Mouse (Mus musculus) urinary bladder, postnatal 10 days (tissue): ENCODE measurements around the gene Wdr17.
"Not testable (repeated sequence)": the region's sequence is repeated elsewhere in the genome, so short reads cannot be mapped to it uniquely, and the experiment has no call there.

Experiments
- DNase-seq: peaks from one replicate; pipeline ENCODE4 v3.0.0; 2022; ENCODE audit warnings: low spot score

The Wdr17 gene

DNA sequence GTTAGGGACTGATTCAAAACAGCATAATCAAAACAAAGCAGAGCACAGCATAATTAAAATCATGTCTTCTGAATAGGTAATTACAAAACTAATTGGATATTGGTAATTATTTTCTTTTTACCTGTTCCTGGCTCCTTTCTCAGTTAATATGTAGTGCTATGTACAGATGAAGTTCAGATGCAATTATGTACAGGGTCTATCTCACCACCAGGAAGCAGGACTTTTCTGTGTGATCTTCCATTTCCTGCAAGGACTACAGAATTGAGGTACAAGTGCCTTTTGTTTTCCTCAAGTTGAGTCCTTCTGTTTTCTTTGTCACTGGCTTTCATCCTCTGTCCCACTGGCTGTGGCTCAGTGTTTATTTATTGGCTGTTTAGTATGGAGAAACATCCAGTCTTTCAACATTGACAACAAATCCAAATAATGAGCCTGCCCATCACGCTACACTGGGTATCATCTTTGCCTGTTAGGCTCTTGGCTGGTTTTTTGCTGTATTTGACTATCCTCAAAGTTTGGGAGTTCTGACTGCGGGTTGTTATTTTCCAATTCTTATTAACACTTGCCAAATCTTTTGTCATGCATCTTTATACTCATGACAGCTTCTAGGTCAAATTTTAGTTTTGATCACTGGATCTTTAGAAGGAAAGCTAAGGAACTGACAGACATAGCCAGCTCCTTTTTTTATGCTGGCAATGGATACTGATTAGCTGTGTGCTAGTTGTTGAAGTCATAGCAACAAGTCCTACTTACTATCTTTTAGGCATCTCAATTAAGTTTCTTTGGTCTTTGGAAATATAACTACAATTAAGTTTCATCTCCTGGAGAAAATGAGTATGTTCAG, 94.9 kb downstream of the Wdr17 start:
- no peak for DNase-seq

DNA sequence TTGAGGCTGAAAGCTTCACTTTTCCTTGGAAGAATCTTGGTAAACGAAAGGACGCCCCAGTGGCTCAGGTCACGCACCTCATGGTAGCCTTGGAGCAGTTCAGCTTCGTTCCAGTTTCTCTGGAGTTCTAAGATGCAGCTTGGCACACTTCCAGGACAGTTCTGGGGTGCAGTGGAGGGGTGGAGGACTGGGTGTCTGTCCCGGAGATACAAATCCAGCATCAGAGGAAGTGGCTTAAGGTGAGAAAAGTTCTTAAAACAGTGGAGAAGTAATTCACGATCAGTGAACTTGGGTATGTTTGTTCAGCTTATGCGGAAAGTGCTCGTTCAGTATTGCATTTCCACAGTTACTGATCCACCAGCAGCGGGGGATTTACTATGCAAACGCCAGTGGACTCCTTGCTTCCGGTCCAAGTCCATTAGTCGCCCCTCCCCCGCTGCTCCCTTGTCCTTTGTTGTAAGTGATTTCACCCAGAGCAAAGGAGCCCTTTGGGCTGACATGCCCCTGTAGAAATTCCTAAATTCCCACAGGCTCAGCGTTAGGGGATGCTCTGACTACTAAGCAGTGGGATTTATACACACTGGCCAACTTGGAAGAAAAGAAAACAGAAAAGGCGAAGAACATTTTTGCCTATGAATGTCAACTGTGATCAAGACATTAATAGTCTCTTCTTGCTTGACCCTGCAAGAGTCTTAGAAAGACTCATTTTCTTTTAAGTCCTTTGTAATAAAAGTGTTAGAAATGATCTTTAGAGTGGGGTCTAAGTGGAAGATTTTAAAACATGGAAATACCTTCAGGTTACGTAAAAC, 106.6 kb downstream of the Wdr17 start:
- no peak for DNase-seq

DNA sequence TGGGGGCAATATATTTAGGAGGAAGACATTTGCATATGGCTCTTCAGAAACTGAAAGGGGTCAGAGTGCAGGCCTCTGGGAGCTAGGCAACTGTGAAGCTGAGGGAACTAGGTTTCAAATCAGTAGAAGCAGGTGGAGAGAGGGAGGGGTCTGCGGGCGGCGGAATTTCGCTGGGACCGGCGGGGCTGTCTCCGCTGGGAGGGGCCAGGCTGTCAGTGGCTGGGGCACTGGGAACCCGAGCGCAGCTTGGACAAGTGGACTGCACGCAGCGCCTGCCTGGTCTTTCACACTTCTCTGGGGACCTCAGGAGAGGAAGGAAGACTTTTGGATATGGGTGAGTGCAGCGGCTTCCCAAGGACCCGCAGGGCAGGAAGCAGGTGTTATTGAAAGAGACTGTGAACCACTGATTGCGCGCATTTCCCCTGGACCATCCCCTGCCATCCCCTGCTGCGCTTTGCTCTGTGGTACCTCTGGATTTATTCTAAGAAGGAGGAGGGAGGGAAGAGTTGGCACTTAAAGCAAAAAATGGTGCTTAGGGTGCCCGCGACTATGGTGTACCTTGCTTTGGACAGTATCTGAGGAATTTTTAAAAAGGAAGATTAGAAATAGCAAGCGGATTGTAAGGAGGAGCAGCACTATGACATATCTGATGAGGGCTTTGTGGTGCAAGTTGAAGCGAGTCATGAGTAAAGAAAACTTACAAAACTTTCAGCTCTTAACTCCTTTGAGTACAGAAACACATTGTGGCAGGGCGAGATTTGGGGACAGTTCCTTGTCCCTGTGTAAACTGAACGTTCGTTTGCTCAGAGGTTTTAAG, 107.5 kb downstream of the Wdr17 start:
- no peak for DNase-seq

DNA sequence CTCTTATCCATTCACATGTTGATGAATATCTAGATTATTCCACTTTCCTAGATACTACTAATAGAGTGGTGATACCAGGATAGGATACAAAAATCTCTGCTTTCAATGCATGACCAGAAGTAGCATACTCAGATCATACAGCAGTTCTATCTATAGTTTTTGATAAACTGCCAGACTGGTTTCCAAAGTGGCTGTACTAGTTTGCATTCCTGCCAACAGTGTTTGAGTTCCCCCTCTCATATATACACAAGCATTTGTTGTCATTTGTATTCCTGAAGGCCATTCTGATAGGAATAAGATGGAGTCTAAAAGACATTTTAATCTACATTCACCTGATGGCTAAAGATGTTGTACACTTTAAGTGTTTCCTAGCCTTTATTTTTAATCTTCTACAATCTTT, 110.0 kb downstream of the Wdr17 start:
- no peak for DNase-seq

DNA sequence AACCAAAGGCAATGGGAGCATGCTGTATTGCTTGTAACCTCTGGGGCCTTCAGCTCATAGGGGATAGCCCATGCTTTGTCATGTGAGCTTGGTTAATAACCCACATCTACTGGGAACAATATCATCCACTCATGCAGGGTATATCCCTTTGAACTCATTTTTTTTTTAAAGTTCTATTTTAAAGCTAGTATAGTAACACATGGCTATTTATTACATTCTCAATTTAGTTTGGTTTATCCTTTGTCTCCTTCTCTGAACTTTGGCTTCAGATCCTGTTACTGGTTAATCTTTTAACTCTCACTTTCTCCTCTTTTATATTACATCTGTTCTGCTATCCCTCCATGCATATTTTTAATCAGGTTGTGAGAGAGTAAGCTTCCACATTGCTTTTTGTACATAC, 110.7 kb downstream of the Wdr17 start:
- no peak for DNase-seq

DNA sequence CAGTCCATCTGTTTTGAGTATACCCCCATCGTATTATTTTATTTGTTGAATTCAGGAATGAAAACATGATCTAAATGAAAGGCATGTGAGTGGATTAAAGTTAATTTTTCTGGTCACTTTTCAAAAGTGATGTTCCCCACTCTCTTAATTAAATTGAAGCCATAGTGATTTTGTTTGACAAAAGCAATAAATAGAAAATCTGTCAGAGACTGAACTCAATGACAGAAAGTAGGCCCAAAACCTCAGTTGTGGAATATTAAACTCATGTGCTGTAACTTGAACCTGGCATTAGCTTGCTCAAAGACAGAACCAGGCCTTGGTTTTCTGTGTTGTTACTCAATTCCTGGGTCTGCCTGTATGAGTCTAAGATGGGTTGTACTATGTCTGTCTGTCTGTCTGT, 129.3 kb downstream of the Wdr17 start:
- no peak for DNase-seq

DNA sequence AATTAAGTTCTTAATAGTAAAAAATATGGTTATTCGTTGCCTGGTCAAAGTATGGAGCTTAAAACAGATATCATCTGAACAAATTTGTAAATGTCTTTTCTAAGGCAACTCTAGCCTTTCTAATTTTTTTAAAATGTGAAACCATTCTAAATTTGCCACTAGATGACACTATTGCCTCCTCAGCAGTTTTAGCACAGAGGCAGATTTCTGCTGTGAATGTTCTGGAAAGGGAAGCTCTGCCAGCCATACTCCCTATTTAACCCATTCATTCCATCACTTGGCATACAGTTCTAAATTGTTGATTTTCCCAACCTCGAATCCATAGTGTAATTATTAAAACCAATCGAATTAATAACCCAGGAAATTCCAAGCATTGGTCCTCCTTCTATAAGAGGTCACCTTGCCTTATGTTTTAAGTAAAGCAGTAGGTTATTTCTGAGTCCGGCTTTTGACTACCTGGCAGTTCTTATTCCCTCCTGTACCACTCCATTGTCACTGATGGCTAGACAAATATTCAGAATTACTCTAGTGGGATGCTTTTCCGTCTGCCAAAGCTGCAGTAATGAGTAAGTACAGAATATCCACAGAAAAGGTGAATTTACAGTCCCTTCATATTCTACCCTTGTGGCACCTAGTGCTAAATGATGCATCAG, 150.2 kb downstream of the Wdr17 start:
- DNase-seq = no peak

DNA sequence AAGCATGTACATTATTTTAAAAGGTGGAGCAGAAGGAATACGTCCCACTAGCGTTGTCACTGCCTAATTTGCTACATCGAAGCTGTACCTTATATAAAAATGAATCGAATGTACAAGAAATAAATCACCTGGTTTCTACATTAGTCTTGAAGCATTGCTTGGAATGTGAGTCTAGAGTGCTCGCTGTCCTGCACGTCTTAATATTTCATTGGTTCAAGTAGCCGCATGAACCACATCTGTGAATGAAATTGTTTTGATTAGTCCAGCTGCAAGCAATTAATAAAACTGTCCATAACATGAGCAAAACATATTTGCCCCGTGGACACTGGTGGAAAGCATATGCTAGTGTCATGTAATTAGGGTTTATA, 162.3 kb downstream of the Wdr17 start:
- no peak for DNase-seq

DNA sequence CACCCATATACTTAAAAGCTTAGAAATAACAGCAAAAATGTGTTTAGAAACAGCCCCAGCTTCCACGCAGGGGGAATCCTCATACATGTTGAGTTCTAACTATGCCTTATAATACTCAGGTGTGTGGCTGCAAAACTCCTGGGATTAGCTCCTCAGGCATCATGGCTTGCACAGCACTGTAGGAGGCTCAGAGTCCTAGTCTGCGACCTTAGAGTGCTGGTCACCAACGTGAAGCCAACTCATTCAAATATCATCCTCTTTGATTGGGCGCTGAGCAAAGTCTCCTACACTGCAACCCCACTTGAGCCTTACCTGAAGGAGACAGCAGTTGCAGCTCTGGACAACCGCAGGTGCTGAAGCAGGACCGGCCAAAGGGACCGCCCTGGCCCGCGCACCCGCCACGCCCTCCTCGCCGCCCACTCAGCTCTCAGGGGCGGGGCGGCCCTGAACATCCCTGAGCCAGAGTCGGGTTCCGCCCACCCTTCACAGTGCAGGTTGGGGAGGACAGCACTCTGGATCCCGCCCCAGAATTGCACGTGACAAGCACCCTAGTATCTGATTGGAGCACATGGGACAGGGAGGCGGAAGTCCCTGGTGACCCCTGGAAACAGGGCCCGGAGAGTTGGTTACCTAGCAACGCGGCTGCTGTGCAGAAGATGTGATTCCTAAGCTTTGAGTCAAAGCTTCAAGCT, 162.9 kb downstream of the Wdr17 start:
- peak; percentile 20 for DNase-seq

DNA sequence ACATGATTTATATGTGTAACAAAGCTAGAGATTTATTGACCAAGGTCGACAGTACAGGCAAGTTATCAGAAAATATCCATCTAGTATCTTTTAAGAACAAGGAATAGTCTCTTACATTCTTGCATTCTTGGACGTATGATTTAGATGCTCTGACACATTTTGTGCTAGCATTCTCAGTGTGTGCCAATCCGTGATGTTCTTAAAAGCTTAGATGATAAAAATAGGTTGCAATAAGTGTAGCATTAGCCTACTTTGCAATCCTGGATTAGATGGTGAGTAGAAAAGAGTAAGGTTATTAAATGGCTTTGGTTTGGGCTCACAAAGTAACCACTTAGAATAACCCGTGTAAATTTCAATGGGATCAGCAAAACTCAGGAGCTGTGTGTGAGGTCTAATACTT, 168.5 kb downstream of the Wdr17 start:
- no peak for DNase-seq

DNA sequence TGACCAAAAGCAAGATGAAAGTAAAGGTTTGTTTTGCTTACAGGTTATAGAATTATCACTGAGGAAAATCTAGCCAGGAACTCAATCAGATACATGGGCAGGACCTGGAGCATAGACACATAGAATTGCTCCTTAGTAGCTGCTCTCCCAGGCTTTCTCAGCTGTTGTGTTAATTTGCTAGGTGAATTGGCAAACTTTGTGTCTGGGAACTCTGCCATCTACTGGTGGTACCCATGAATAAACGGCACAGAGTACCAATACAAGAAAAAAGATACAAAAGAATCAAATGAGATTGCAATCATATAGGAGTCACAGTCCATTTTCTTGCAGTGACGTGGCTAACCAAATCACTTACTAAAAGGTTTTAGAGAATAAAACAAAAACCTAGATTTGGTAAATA, 181.2 kb downstream of the Wdr17 start:
- no peak for DNase-seq

DNA sequence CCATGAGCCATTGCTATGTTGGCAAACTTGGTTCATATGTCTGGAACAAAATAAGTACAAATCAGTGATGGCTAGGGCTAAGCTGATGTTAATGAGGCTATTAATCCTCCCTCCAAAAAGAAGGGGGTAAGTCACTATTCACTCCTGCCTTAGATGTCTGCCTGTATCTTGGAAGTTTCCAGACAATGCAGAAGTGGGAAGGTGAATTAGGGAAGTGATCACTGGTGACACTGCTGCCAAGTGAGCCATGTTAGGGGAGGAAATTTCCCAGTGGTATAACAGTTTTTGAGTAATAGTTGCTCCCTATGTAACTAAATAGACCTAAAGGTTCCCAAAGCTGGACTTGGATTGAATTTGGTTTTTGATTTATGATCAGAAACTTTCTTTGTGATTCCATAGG, 215.2 kb downstream of the Wdr17 start:
- DNase-seq = no peak

DNA sequence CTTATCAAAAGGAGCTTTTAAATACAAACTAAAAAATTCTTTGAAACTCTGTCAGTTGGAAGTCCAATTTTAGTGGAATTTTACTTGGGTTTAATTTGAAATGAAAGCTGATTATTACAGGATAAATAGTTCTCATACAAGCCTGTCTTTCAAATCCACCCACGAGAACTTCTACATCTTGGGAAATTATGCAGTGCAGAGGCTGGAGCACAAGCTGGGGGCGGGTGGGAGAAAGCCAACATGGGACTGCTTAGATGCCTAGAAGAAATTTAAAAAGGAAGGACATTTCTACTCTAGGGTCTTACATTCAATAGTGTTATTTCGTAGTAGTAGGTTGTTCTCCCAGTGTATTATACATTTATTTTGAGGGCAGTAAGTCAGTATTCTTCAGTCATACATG, 219.2 kb downstream of the Wdr17 start:
- no peak for DNase-seq

DNA sequence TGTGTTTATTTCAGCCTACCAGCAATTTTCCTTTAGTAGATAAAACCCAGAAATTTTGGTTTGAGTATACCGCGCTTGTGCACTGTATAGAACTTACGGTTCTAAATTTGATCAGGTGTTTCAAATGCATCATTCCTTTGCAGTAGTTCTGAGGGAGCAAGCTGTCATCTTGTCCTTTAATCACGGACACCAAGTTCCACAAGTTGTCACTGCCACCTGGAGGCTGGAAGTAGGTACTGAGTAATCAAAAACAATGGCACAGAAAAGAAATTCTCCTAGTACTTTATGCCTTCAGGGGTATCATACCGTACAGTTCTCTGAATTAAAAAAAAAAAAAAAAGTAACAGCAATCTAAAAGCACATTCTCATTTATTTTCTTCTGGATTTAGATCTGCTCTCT, 226.3 kb downstream of the Wdr17 start:
- no peak for DNase-seq

DNA sequence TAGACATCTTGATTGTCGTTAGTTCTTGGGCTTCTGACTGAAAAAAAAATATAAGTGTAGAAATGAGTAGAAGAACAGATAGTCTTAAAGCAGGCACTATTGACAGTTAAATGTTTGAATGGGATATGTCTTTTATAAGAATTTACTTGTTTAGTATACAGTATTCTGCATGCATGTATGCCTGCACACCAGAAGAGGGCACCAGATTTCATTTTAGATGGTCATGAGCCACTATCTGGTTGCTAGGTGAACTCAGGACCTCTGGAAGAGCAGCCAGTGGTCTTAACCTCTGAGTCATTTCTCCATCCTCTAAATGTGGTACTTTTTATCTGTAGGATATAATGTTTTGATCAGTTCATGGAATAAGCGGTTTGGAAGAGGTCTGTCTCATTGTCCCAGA, 227.3 kb downstream of the Wdr17 start:
- no peak for DNase-seq

DNA sequence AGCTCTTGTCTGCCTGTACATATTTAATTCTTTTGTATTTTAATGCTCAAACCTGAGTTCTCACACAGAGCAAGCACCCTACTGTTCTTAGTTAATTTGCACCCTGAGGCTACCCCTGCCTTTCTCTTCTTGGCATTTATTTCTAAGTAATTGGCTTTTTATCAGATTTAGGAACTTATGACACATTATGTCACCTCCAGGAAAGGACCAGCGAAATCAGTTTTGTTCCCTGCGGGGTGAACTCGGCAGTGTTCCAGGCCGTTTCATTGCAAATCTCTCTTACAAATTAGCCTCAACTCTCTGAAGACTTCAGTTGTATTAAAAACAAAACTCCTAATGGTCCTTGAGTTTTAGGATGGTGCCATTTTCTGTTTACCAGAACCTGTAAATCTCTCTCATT, 248.3 kb downstream of the Wdr17 start:
- no peak for DNase-seq

DNA sequence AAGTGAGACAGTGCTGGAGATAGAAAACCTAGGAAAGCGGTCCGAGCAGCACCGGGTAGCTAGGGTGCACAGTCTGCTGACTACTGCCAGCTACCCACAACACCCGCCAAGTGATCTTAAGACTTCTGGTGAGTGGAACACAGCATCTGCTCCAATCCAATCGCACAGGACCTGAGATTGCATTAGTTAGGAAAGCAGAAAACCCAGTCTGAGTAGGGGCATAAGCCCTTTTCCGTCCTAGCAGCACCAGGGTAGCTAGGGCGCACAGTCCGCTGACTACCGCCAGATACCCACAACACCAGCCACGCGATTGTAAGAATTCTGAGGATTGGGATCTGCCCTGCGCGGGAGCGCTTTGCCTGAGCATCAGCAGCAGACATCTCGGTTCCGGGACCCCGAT, 270.3 kb downstream of the Wdr17 start:
- not testable (repeated sequence) for DNase-seq

DNA sequence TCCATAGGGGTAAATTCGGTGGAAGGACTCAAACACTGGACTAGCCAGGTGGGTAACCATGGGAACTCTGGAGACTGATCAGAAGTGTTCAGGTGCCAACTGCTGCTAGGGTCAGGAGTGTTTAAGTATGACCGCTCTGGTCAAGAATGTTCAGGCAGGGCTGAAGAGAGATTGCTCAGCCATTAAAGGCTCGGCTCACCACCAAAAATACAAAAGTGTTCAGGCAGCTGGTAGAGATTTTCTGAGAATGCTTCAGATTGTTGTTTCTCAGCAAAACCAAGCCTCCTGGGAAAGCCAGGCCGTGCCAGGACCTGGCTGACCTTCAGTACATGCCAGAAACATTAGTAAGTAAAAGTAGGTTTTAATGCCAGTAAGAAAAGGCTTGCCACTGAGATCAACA, 276.7 kb downstream of the Wdr17 start:
- DNase-seq = no peak

DNA sequence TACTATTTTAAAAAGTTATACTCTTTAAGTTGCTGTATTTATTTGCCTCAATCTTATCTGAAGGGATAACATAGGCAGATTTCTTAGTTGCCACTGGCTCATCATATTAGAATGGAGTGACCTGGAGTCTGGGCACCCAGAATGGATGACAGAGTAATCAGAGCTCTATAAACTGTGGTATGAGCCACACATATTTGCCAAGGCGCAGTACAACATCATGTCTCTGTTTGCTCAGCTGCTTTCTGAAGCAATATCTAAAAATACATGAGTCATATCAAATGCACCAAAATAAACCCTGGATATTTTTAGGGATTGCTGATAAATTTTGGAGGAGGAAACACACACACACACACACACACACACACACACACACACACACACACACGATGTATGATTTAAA, 277.6 kb downstream of the Wdr17 start:
- no peak for DNase-seq

DNA sequence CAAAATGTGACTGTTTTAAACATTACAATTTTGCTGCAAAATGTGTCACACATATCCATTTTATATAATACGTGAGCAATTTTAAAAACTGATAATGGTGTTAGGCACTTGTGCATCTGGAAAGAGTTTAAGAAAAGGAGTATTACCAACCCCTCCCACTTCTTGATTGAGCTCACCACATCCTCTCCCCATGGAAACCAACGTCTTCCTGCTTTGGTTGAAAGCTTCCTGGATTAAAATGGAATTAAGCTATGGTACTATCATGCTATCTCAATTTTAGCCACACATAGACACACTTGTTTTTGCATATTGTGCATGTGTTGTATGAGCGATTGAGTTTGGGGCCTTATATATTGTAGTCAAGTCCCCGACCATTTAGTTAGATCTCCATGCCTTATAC, 283.5 kb downstream of the Wdr17 start:
- no peak for DNase-seq

DNA sequence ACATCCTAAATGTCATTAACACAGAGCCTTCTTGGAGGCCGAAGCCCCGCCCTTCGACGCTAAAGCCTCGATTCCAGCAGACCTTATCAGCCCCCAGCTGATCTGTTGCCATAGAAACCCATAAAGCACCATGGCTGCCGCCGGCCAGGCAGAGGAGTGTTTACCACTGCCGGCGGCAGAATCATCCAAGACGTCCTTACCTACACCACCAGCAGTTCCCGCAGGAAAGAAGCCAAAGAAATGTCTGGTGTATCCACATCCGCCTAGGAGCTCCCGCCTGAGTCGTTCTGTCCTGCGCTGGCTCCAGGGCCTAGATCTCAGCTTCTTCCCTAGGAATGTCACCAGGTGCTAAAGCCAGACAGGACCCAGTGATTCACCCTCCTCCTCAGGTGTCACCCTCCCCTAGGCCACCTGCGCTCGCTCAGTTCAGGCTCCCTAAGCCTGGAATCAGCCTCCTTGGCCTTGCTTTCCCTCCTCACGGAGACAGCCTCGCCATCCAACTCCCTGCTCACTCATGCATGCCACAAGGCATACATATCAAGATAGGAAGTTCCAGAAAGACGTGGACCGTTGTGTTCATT, 286.2 kb downstream of the Wdr17 start, which contains the start of gene Spata4:
Spata4 (plus strand) TSS at position 111 of the 581 bp plus-strand sequence.
- no peak for DNase-seq
